Mouse (Mus musculus) limb, embryonic 14.5 days (tissue): ENCODE results near the gene Gm49384. TPM values are rescaled to one million over a fixed set of nuclear protein-coding genes. Genes with fewer than 3 reads are reported as not detected.
A peak's percentile ranks its signal among the peaks of the same experiment; 100 is the strongest.

ENCODE experiments used
- ATAC-seq: fragments of 200-750 bp; cut with Nextera tagmentation; 2 replicates; pipeline ENCODE4 v1.8.0; 2017; ENCODE audit warnings: low read depth, moderate number of reproducible peaks, moderate TSS enrichment; ENCODE audit not compliant: low FRiP score
- DNase-seq: peaks from one replicate; pipeline ENCODE4 v3.0.0-alpha.2; 2015; ENCODE audit warnings: low spot score
- H3K27ac ChIP-seq: fragments of 300-500 bp; sonication (generic); replicated peaks from 2 replicates; pipeline ENCODE4 v1.5.1; 2014; ENCODE audit warnings: low read depth, mild to moderate bottlenecking, low read length, moderate library complexity, mixed read lengths
- H3K27me3 ChIP-seq: fragments of 300-500 bp; sonication (generic); 2 replicates; pipeline ENCODE4 v1.6.1; 2014; ENCODE audit warnings: low read length, mixed read lengths; ENCODE audit not compliant: control insufficient read depth, insufficient read depth
- H3K36me3 ChIP-seq: fragments of 300-500 bp; sonication (generic); 2 replicates; pipeline ENCODE4 v1.6.1; 2014; ENCODE audit warnings: mild to moderate bottlenecking, low read length, moderate library complexity, mixed read lengths; ENCODE audit not compliant: control insufficient read depth, insufficient read depth
- H3K4me1 ChIP-seq: fragments of 300-500 bp; sonication (generic); 2 replicates; pipeline ENCODE4 v1.6.1; 2014; ENCODE audit warnings: antibody characterized with exemption, low read length, mixed read lengths; ENCODE audit not compliant: control insufficient read depth, insufficient read depth
- H3K4me2 ChIP-seq: fragments of 300-500 bp; sonication (generic); replicated peaks from 2 replicates; pipeline ENCODE4 v1.6.1; 2014; ENCODE audit warnings: low read depth, mild to moderate bottlenecking, low read length, moderate library complexity; ENCODE audit not compliant: severe bottlenecking
- H3K4me3 ChIP-seq: fragments of 300-500 bp; sonication (generic); replicated peaks from 2 replicates; pipeline ENCODE4 v1.5.1; 2014; ENCODE audit warnings: low read length
- H3K9ac ChIP-seq: fragments of 300-500 bp; sonication (generic); 2 replicates; pipeline ENCODE4 v1.6.1; 2014; ENCODE audit warnings: mild to moderate bottlenecking, low read depth, low read length, moderate library complexity; ENCODE audit not compliant: severe bottlenecking
- H3K9me3 ChIP-seq: fragments of 300-500 bp; sonication (generic); 2 replicates; pipeline ENCODE4 v1.6.1; 2016; ENCODE audit warnings: low read length; ENCODE audit not compliant: control insufficient read depth
- POLR2A ChIP-seq: fragments of 200-500 bp; IDR thresholded peaks from 2 replicates; pipeline ENCODE4 v1.8.0; 2012; ENCODE audit warnings: inconsistent platforms, mild to moderate bottlenecking, moderate library complexity, borderline replicate concordance; ENCODE audit not compliant: insufficient read depth, insufficient read length; ENCODE audit errors: extremely low read depth
- WGBS: fragments of 180-500 bp; shearing (Covaris S2); extraction: QIAGEN DNeasy Blood & Tissue Kit; methylation state at CpG from one replicate; pipeline ENCODE4 v1.1.7; 2014; 5-methylcytosine and 5-hydroxymethylcytosine counted together
- polyA plus RNA-seq, 2 experiments: library from polyadenylated mRNA; depleted of rRNA in 1 of 2; stranded (reverse) in 1 of 2; unstranded in 1 of 2; fragments of >200 nt; fragmentation: Nextera tagmentation in 1 of 2; extraction: Ambion mirVana in 1 of 2; gene quantifications; 2 replicates each; pipeline versions ENCODE4 v1.2.1 to v1.2.3; 2012 to 2014

The Gm49384 gene
- polyA plus RNA-seq, 2 experiments = 10.0 to 19.3 TPM

GRCm38 (mm10) chr12:69211057-69211456 lies 7.0 kb upstream of the Gm49384 start:
- ATAC-seq (no peak), DNase-seq (no peak)
- no peak overlapping the region for H3K4me2 ChIP-seq
- H3K9me3 ChIP-seq = no peaks in the 10 kb centered on the region
- TF ChIP-seq POLR2A = no peak
- H3K27me3 ChIP-seq = no peaks in the 10 kb centered on the region
- no peak overlapping the region for H3K9ac ChIP-seq
- 0 out of 2 replicates have a peak overlapping the region, but pooled peaks have one; percentile 67 for H3K27ac ChIP-seq
- WGBS = 79% methylated on average over 5 of the region's 5 CpGs
- no peaks in the 10 kb centered on the region for H3K4me1 ChIP-seq
- no peak overlapping the region for H3K4me3 ChIP-seq
- H3K36me3 ChIP-seq = peaks cover 60% of the 10 kb centered on the region

GRCm38 (mm10) chr12:69210056-69210979 lies 6.3 kb upstream of the Gm49384 start:
- peak overlapping the region; percentile 67 for H3K27ac ChIP-seq
- H3K4me3 ChIP-seq = no peak overlapping the region
- H3K36me3 ChIP-seq = peaks cover 53% of the 10 kb centered on the region
- H3K4me2 ChIP-seq = no peak overlapping the region
- no peaks in the 10 kb centered on the region for H3K9me3 ChIP-seq
- peak; percentile 34 for DNase-seq
- H3K9ac ChIP-seq = no peak overlapping the region
- ATAC-seq = peak; percentile 67
- no peak for TF ChIP-seq POLR2A
- H3K27me3 ChIP-seq = no peaks in the 10 kb centered on the region
- no peaks in the 10 kb centered on the region for H3K4me1 ChIP-seq
- 84% methylated on average over 18 of the region's 18 CpGs for WGBS

GRCm38 (mm10) chr12:69208520-69208919 lies 4.5 kb upstream of the Gm49384 start:
- Histone ChIP-seq H3K4me1 (no peaks in the 10 kb centered on the region), H3K9ac (no peak overlapping the region), H3K36me3 (peaks cover 44% of the 10 kb centered on the region), H3K27me3 (no peaks in the 10 kb centered on the region), H3K4me2 (no peak overlapping the region), H3K4me3 (no peak overlapping the region), H3K27ac (no peak overlapping the region), H3K9me3 (no peaks in the 10 kb centered on the region)
- DNase-seq (no peak), ATAC-seq (no peak)
- no peak for TF ChIP-seq POLR2A
- 87% methylated on average over 2 of the region's 2 CpGs for WGBS

GRCm38 (mm10) chr12:69207926-69208325 lies 3.9 kb upstream of the Gm49384 start:
- peaks cover 45% of the 10 kb centered on the region for H3K36me3 ChIP-seq
- H3K9ac ChIP-seq = no peak overlapping the region
- WGBS = 89% methylated on average over 7 of the region's 7 CpGs
- no peaks in the 10 kb centered on the region for H3K4me1 ChIP-seq
- H3K4me2 ChIP-seq = no peak overlapping the region
- H3K9me3 ChIP-seq = no peaks in the 10 kb centered on the region
- H3K4me3 ChIP-seq = no peak overlapping the region
- no peak for TF ChIP-seq POLR2A
- no peak overlapping the region for H3K27ac ChIP-seq
- H3K27me3 ChIP-seq = no peaks in the 10 kb centered on the region
- ATAC-seq = no peak
- no peak for DNase-seq

- Histone ChIP-seq H3K27me3 (no peaks in the 10 kb centered on the region), H3K9me3 (no peaks in the 10 kb centered on the region), H3K4me1 (no peaks in the 10 kb centered on the region), H3K4me3 (no peak overlapping the region), H3K9ac (no peak overlapping the region), H3K36me3 (peaks cover 42% of the 10 kb centered on the region), H3K4me2 (no peak overlapping the region), H3K27ac (no peak overlapping the region)
- no peak for TF ChIP-seq POLR2A
- no peak for DNase-seq
- no peak for ATAC-seq
- 93% methylated on average over 8 of the region's 8 CpGs for WGBS
Observed at GRCm38 (mm10) chr12:69207396-69207795, 3.3 kb upstream of the Gm49384 start.
